Mouse (Mus musculus) embryo, embryonic 9.5 days (tissue): ENCODE measurements around the gene Gtf3c3.

Experiments
- DNase-seq: peaks from one replicate; pipeline ENCODE4 v3.0.0-alpha.2; 2017; ENCODE audit errors: extremely low spot score

Gene Gtf3c3

GRCm38 (mm10) chr1:54438340-54439079 lies at the start of gene Gtf3c3:
TSS of gene Gtf3c3 (minus strand) at chr1:54438971.
- peak; percentile 83 for DNase-seq

- DNase-seq = no peak
Measured at GRCm38 (mm10) chr1:54484744-54485420, 46.1 kb upstream of the Gtf3c3 start.

DNA sequence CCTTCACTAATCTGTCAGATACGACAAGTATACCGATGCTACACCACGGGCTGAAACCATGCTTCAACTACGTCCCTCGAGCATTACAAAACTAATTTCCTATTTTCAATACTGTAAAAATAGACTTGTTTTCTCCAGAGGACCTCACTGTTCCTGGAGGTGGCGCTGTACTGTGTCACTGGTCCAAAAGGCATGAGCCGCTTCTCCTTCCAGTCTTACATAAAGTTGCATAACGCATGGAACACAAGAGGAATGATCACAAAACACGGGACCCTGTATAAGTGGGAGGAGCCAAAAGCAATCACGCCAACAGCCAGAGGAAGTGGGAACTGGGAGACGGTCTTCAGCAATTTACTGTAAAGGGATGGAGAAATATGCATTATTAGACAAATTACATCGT lies 41.7 kb upstream of the Gtf3c3 start:
- no peak for DNase-seq

DNA sequence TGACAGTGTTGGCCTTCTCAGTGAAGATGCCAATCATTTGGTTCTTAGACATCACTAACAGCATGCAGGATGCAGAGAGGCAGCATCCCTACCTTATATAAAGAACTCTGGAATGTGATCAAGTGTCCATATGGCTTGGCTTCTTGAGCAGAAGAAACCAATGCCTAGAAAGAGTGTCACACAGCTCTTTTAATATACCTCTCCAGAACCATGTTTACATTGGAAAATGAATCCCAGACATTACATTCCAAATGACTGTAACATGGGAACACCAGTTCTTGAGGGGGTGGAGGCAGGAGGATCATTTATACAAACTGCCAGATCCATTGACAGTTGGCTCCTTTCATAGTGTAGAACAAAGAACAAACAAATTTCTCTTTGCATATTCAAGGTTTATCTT lies 29.9 kb upstream of the Gtf3c3 start:
- no peak for DNase-seq

GRCm38 (mm10) chr1:54467366-54467765 lies 28.6 kb upstream of the Gtf3c3 start:
- no peak for DNase-seq

- no peak for DNase-seq
Measured at GRCm38 (mm10) chr1:54452116-54452515, 13.3 kb upstream of the Gtf3c3 start.

DNA sequence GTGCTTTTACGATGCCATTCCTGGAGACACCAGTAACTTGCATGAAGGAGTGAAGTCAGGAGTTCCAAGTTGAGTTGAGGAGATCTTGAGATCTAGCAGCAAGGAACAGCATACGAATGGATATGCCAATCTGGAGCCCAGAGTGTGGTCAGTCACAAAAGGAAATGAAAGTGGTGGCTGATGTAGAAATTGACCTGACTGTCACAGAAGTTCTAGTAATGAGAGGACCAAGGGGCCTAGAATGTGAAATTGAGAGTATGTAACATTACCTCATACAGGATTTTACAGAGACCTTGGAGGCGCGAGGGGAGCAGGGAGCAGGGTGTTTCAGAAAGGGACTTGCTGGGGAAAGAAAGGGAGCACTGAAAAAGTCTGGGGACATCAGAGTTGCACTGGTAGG lies 10.1 kb upstream of the Gtf3c3 start:
- DNase-seq = no peak

DNA sequence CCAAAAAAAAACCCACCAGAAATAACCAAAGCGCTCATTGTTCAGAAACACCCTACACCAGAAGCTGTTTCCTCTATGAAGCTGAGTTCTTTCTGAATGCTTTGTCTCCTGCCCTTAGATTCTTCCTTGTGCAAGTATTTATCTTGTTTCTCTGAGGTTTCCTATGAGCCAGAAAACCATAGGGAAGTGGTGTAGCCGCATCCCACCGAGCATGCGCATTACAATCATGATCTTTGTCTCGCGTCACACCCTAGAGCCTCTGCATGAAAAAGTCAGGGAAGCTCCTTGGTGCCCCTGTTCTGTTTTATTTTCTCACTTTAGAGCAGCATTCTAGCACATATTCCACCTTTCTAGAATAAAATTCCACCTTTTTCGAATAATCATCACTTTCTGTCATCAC lies 4.9 kb upstream of the Gtf3c3 start:
- no peak for DNase-seq

DNA sequence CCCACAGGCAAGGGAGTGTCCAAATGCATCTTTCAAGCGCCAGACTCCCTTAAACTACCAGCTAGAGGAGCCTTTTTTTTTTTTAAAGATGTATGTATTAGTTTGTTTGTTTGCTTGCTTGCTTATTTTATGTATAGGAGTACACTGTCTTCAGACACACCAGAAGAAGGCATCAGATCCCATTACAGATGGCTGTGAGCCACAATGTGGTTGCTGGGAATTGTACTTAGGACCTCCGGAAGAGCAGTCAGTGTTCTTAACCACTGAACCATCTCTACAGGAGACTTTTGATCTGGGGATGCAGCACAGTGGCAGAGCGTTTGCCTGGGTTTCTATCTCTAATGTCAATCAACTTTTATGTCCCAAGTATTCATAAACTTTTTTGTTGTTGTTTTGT lies 307 bp upstream of the Gtf3c3 start:
- DNase-seq = no peak

GRCm38 (mm10) chr1:54422195-54422750 lies 16.5 kb downstream of the Gtf3c3 start:
- DNase-seq = no peak

GRCm38 (mm10) chr1:54421670-54422069 lies 17.1 kb downstream of the Gtf3c3 start:
- no peak for DNase-seq

DNA sequence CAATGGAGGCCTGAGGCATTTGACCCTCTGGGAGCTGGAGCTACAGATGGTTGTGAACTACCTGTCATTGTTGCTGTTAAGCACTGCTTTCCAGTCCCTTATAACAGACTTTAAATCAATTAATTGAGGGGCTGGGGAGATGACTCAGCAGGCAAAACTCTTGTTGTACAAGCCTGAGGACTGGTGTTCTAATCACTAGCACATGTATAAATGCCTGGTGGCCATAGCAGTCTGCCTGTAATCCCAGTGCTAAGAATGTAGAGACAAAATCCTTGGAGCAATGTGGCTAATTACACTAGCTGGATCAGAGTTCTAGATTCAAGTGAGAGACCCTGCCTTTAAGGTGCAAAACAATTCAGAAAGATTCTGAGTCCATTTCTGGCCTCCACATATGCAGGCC lies 36.0 kb downstream of the Gtf3c3 start:
- DNase-seq = no peak

GRCm38 (mm10) chr1:54384221-54384620 lies 54.5 kb downstream of the Gtf3c3 start:
- DNase-seq = no peak

DNA sequence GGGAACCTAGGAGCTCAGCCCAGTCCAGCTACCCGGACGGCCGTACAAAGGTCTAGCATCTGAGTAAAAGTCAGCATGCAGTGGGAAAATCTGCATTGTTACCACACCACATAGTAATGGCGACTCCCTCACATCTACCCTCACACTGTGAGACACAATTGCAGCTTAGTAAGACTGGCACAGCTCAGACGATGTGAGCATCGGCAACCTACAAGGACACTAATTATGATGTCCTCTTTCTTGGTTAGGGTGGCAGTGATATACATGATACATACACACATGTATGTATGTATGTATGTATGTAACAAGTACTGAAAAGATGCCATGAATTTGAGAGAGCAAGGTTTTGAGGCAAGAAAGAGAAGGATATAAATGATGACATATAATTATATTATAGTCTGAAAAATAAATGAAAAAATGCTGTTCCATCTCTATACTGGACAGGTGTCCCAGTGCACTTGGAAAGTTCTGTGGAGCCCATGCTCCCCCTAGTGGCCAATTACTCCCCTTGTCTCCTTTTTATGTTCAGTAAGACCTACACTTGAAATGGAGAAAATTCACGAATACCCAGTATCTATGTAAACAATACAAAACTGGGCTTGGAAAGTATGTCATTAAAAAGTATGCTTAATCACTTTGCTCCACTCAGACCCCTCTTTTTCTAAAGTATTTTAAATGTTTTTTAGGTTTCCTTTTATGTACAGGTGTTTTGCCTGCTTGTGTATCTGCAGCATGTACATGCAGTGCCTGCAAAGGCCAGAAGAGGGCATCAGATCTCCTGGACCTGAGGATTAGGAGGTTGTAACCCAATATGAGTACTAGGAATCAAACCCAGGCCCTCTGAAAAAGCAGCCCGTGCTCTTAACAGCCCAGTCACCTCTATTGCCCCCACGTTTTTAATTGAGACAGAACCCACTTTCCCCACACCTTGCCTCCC lies 57.5 kb downstream of the Gtf3c3 start:
- DNase-seq = peak; percentile 49

- no peak for DNase-seq
Measured at GRCm38 (mm10) chr1:54377506-54378051, 61.2 kb downstream of the Gtf3c3 start.

GRCm38 (mm10) chr1:54356566-54356965 lies 82.2 kb downstream of the Gtf3c3 start:
- no peak for DNase-seq

DNA sequence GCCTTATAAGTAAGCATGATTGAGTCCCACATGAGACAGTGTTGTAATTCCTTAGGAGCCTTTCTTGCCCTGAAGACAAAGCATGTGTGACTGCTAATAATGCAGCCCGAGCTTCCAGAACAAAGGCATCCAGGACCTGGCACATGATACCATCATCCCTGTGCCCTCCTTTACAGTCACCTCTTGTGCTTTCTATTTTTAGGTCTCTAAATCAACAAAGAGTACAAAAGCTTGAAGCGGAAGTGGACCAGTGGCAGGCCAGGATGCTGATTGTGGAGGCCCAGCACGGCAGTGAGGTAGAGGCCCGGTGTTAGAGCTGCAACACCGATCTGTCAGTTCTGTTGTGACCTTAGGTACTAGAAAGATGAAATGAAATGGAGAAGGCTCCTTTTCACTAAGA lies 83.3 kb downstream of the Gtf3c3 start:
- DNase-seq = no peak

- DNase-seq = no peak
Measured at GRCm38 (mm10) chr1:54354786-54355185, 84.0 kb downstream of the Gtf3c3 start.
